Mouse (Mus musculus): Measurements from ENCODE around the gene Cbx7. TPM values are rescaled to one million over a fixed set of nuclear protein-coding genes. Genes with fewer than 3 reads are reported as not detected.

Gene Cbx7
- polyA plus RNA-seq, 1 experiment from 2014 or later: 4.2 TPM

GRCm38 (mm10) chr15:80011778-80012526, 41.0 kb upstream of the Cbx7 start:
- Histone ChIP-seq H3K4me3 (peak overlapping the region; percentile 51), H3K9me3 (replicated peaks) (no peaks in the 10 kb centered on the region), H3K9ac (peak overlapping the region; percentile 74), H3K27me3 (peaks cover 72% of the 10 kb centered on the region), H3K36me3 (no peaks in the 10 kb centered on the region), H3K27ac (no peak overlapping the region), H3K4me1 (peaks cover 31% of the 10 kb centered on the region), H3K4me2 (replicated peaks) (peak overlapping the region; percentile 89)
- WGBS: 1% methylated on average over 54 of the region's 56 CpGs
- ATAC-seq (ENCODE audit: low FRiP score): peak; percentile 59

- Histone ChIP-seq H3K4me1 (peaks cover 31% of the 10 kb centered on the region), H3K27ac (no peak overlapping the region), H3K36me3 (no peaks in the 10 kb centered on the region), H3K9ac (no peak overlapping the region; the same call in 1 of the 2 replicates), H3K4me3 (no peak overlapping the region), H3K4me2 (replicated peaks) (no peak overlapping the region; the same call in 1 of the 2 replicates), H3K27me3 (peaks cover 69% of the 10 kb centered on the region), H3K9me3 (replicated peaks) (no peaks in the 10 kb centered on the region)
- no peak for ATAC-seq (ENCODE audit: low FRiP score)
- 38% methylated on average over 6 of the region's 6 CpGs for WGBS
These were observed 40.3 kb upstream of the Cbx7 start for GRCm38 (mm10) chr15:80011194-80011593.

- WGBS: 37% methylated on average over 7 of the region's 7 CpGs
- H3K9me3 ChIP-seq (replicated peaks): no peaks in the 10 kb centered on the region
- H3K4me3 ChIP-seq: no peak overlapping the region
- no peak for ATAC-seq (ENCODE audit: low FRiP score)
- H3K4me2 ChIP-seq (replicated peaks): no peak overlapping the region
- peaks cover 33% of the 10 kb centered on the region for H3K4me1 ChIP-seq
- H3K27me3 ChIP-seq: peaks cover 59% of the 10 kb centered on the region
- H3K36me3 ChIP-seq: no peaks in the 10 kb centered on the region
- H3K27ac ChIP-seq: no peak overlapping the region
- no peak overlapping the region for H3K9ac ChIP-seq
These were observed 39.3 kb upstream of the Cbx7 start for GRCm38 (mm10) chr15:80010182-80010558.

GRCm38 (mm10) chr15:80009421-80010181, 38.7 kb upstream of the Cbx7 start:
- H3K4me3 ChIP-seq: no peak overlapping the region
- peaks cover 53% of the 10 kb centered on the region for H3K27me3 ChIP-seq
- no peak overlapping the region for H3K9ac ChIP-seq
- no peak overlapping the region for H3K27ac ChIP-seq
- ATAC-seq (ENCODE audit: low FRiP score): no peak
- WGBS: 44% methylated on average over 8 of the region's 12 CpGs
- no peaks in the 10 kb centered on the region for H3K36me3 ChIP-seq
- no peaks in the 10 kb centered on the region for H3K9me3 ChIP-seq (replicated peaks)
- no peak overlapping the region for H3K4me2 ChIP-seq (replicated peaks)
- H3K4me1 ChIP-seq: peaks cover 35% of the 10 kb centered on the region

- 86% methylated on average over 6 of the region's 6 CpGs for WGBS
- no peak for ATAC-seq (ENCODE audit: low FRiP score)
These were observed 37.5 kb upstream of the Cbx7 start for GRCm38 (mm10) chr15:80008461-80008860.

GRCm38 (mm10) chr15:80006156-80006555, 35.2 kb upstream of the Cbx7 start:
- no peak overlapping the region for H3K27ac ChIP-seq
- ATAC-seq (ENCODE audit: low FRiP score): no peak
- H3K4me2 ChIP-seq (replicated peaks): no peak overlapping the region
- H3K9me3 ChIP-seq (replicated peaks): no peaks in the 10 kb centered on the region
- H3K4me3 ChIP-seq: no peak overlapping the region
- WGBS: 85% methylated on average over 7 of the region's 7 CpGs
- H3K36me3 ChIP-seq: no peaks in the 10 kb centered on the region
- peaks cover 19% of the 10 kb centered on the region for H3K27me3 ChIP-seq
- H3K9ac ChIP-seq: no peak overlapping the region
- H3K4me1 ChIP-seq: peaks cover 13% of the 10 kb centered on the region

More at GRCm38 (mm10) chr15:80008461-80008860, 37.5 kb upstream of the Cbx7 start:
- Histone ChIP-seq H3K4me3 (no peak overlapping the region), H3K36me3 (no peaks in the 10 kb centered on the region), H3K27me3 (peaks cover 42% of the 10 kb centered on the region), H3K9ac (no peak overlapping the region), H3K9me3 (replicated peaks) (no peaks in the 10 kb centered on the region), H3K4me2 (replicated peaks) (no peak overlapping the region), H3K4me1 (peaks cover 29% of the 10 kb centered on the region), H3K27ac (no peak overlapping the region)

- Histone ChIP-seq H3K27ac (no peak overlapping the region), H3K4me2 (replicated peaks) (no peak overlapping the region), H3K4me3 (no peak overlapping the region), H3K36me3 (no peaks in the 10 kb centered on the region), H3K9me3 (replicated peaks) (no peaks in the 10 kb centered on the region), H3K9ac (no peak overlapping the region), H3K4me1 (peaks cover 15% of the 10 kb centered on the region), H3K27me3 (peaks cover 12% of the 10 kb centered on the region)
- WGBS: 77% methylated on average over 10 of the region's 10 CpGs
- ATAC-seq (ENCODE audit: low FRiP score): no peak
These were observed 34.5 kb upstream of the Cbx7 start for GRCm38 (mm10) chr15:80005436-80005835.

- peak; percentile 43; the same call in 1 of the 2 replicates for ATAC-seq (ENCODE audit: low FRiP score)
- Histone ChIP-seq H3K4me3 (no peak overlapping the region), H3K36me3 (no peaks in the 10 kb centered on the region), H3K4me1 (peaks cover 15% of the 10 kb centered on the region), H3K27ac (0 out of 2 replicates have a peak overlapping the region, but pooled peaks have one; percentile 14), H3K4me2 (replicated peaks) (no peak overlapping the region), H3K9me3 (replicated peaks) (no peaks in the 10 kb centered on the region), H3K27me3 (peaks cover 6% of the 10 kb centered on the region; the same call in 1 of the 2 replicates), H3K9ac (no peak overlapping the region)
- WGBS: 17% methylated on average over 14 of the region's 14 CpGs
These were observed 33.9 kb upstream of the Cbx7 start for GRCm38 (mm10) chr15:80004644-80005340.

- no peak overlapping the region for H3K9ac ChIP-seq
- ATAC-seq (ENCODE audit: low FRiP score): no peak
- peaks cover 4% of the 10 kb centered on the region; the same call in 1 of the 2 replicates for H3K27me3 ChIP-seq
- WGBS: 42% methylated on average over 2 of the region's 2 CpGs
- H3K4me3 ChIP-seq: no peak overlapping the region
- peaks cover 15% of the 10 kb centered on the region for H3K4me1 ChIP-seq
- no peak overlapping the region for H3K4me2 ChIP-seq (replicated peaks)
- no peaks in the 10 kb centered on the region for H3K36me3 ChIP-seq
- H3K9me3 ChIP-seq (replicated peaks): no peaks in the 10 kb centered on the region
- no peak overlapping the region for H3K27ac ChIP-seq
These were observed 32.7 kb upstream of the Cbx7 start for GRCm38 (mm10) chr15:80003581-80003980.

- Histone ChIP-seq H3K9ac (no peak overlapping the region), H3K9me3 (replicated peaks) (no peaks in the 10 kb centered on the region), H3K4me1 (peaks cover 15% of the 10 kb centered on the region), H3K4me2 (replicated peaks) (no peak overlapping the region), H3K36me3 (no peaks in the 10 kb centered on the region), H3K27me3 (peaks cover 4% of the 10 kb centered on the region; the same call in 1 of the 2 replicates), H3K27ac (no peak overlapping the region), H3K4me3 (no peak overlapping the region)
- ATAC-seq (ENCODE audit: low FRiP score): no peak
- WGBS: 91% methylated on average over 23 of the region's 23 CpGs
These were observed 30.7 kb upstream of the Cbx7 start for GRCm38 (mm10) chr15:80001601-80002000.

GRCm38 (mm10) chr15:80000694-80001093, 29.8 kb upstream of the Cbx7 start:
- ATAC-seq (ENCODE audit: low FRiP score): no peak
- Histone ChIP-seq H3K9ac (no peak overlapping the region), H3K9me3 (replicated peaks) (no peaks in the 10 kb centered on the region), H3K27ac (no peak overlapping the region), H3K4me3 (no peak overlapping the region), H3K36me3 (no peaks in the 10 kb centered on the region), H3K4me2 (replicated peaks) (no peak overlapping the region), H3K27me3 (no peaks in the 10 kb centered on the region; the same call in 1 of the 2 replicates), H3K4me1 (peaks cover 15% of the 10 kb centered on the region)
- WGBS: 43% methylated on average over 8 of the region's 8 CpGs

- H3K9me3 ChIP-seq (replicated peaks): no peaks in the 10 kb centered on the region
- 55% methylated on average over 3 of the region's 3 CpGs for WGBS
- peaks cover 3% of the 10 kb centered on the region; the same call in 1 of the 2 replicates for H3K27me3 ChIP-seq
- no peak overlapping the region for H3K4me2 ChIP-seq (replicated peaks)
- H3K9ac ChIP-seq: no peak overlapping the region
- H3K4me1 ChIP-seq: 0 out of 2 replicates have a peak, but pooled peaks cover 2% of the 10 kb centered on the region
- no peak overlapping the region for H3K4me3 ChIP-seq
- no peak overlapping the region for H3K27ac ChIP-seq
- no peak for ATAC-seq (ENCODE audit: low FRiP score)
- H3K36me3 ChIP-seq: no peaks in the 10 kb centered on the region
These were observed 27.1 kb upstream of the Cbx7 start for GRCm38 (mm10) chr15:79997988-79998387.

Data from hindbrain, embryonic 12.5 days (tissue).